Mouse (Mus musculus): ENCODE measurements around the gene Snx33.
A peak's percentile ranks its signal among the peaks of the same experiment; 100 is the strongest.

Snx33 gene

GRCm38 (mm10) chr9:56890522-56891250, 37.5 kb downstream of the Snx33 start:
- DNase-seq (ENCODE audit: low spot score), result no peak

- peak; percentile 96 for DNase-seq (ENCODE audit: low spot score)
Observed at GRCm38 (mm10) chr9:56889817-56890216, 38.4 kb downstream of the Snx33 start.

- DNase-seq (ENCODE audit: low spot score), result no peak
Observed at GRCm38 (mm10) chr9:56887581-56887980, 40.6 kb downstream of the Snx33 start.

GRCm38 (mm10) chr9:56886601-56887000, 41.6 kb downstream of the Snx33 start:
- DNase-seq (ENCODE audit: low spot score), result no peak

GRCm38 (mm10) chr9:56886113-56886512, 42.1 kb downstream of the Snx33 start:
- peak; percentile 63 for DNase-seq (ENCODE audit: low spot score)

GRCm38 (mm10) chr9:56884328-56884727, 43.8 kb downstream of the Snx33 start:
- no peak for DNase-seq (ENCODE audit: low spot score)

GRCm38 (mm10) chr9:56883470-56883869, 44.7 kb downstream of the Snx33 start:
- DNase-seq (ENCODE audit: low spot score), result no peak

GRCm38 (mm10) chr9:56882818-56883217, 45.4 kb downstream of the Snx33 start:
- no peak for DNase-seq (ENCODE audit: low spot score)

- DNase-seq (ENCODE audit: low spot score), result no peak
Observed at GRCm38 (mm10) chr9:56882283-56882682, 45.9 kb downstream of the Snx33 start.

GRCm38 (mm10) chr9:56881539-56882082, 46.6 kb downstream of the Snx33 start:
- no peak for DNase-seq (ENCODE audit: low spot score)

- no peak for DNase-seq (ENCODE audit: low spot score)
Observed at GRCm38 (mm10) chr9:56880790-56881189, 47.4 kb downstream of the Snx33 start.

GRCm38 (mm10) chr9:56877284-56877683, 50.9 kb downstream of the Snx33 start:
- DNase-seq (ENCODE audit: low spot score), result no peak

GRCm38 (mm10) chr9:56876784-56877183, 51.4 kb downstream of the Snx33 start:
- DNase-seq (ENCODE audit: low spot score), result no peak

GRCm38 (mm10) chr9:56873097-56873496, 55.1 kb downstream of the Snx33 start:
- no peak for DNase-seq (ENCODE audit: low spot score)

- DNase-seq (ENCODE audit: low spot score), result no peak
Observed at GRCm38 (mm10) chr9:56872105-56872903, 55.9 kb downstream of the Snx33 start.

GRCm38 (mm10) chr9:56871191-56871590, 57.0 kb downstream of the Snx33 start:
- no peak for DNase-seq (ENCODE audit: low spot score)

- DNase-seq (ENCODE audit: low spot score), result no peak
Observed at GRCm38 (mm10) chr9:56870778-56871177, 57.4 kb downstream of the Snx33 start.

- no peak for DNase-seq (ENCODE audit: low spot score)
Observed at GRCm38 (mm10) chr9:56869552-56869951, 58.6 kb downstream of the Snx33 start.

- DNase-seq (ENCODE audit: low spot score), result no peak
Observed at GRCm38 (mm10) chr9:56868292-56868691, 59.9 kb downstream of the Snx33 start.

Measured in retina, embryonic 14.5 days (tissue).